Mouse (Mus musculus): Measurements from ENCODE around the gene Cabs1. TPM values are rescaled to one million over a fixed set of nuclear protein-coding genes. Genes with fewer than 3 reads are reported as not detected.

Cabs1 gene
- polyA plus RNA-seq, 1 experiment from 2014 or later = not detected

DNA sequence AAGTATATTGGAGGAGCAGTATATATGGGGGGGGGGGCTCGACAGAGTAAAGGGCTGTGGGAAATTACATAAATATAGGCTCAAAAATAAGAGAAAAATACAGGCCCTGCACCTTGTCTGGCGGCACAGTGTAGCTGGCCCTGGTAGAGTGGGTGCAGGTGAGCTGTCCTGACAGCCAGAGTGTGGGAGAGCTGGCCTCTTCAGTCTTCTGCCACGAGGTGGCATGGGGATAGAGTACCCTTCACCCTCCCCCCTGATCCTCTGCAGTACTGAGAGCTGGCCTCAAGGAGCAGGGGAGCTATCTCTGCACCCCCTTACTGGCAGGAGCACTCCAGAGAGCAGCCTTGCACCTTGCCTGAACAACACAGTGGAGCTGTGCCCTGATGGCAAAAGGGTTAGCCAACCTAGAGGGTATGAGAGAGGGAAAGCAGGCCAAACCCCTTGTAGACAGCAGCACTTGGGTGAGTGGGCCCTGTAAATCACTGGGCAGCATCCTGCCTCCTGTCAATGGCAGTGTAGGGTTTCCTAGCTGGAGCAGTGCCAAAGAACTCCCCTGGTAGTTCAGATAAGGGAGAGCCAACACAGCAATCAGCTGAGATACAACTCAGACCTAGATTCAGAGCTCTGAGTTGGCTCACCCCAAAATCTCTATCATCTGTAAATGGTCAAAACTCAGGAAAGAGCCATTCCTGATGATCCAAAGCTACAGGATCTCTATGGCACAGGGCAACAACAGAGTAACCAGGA lies 3.4 kb downstream of the Cabs1 start:
- TF ChIP-seq EP300 (IDR thresholded peaks at IDR 0.05) (no peak), CTCF (IDR thresholded peaks at IDR 0.05) (no peak)
- DNase-seq (ENCODE audit: low spot score) = no peak
- Histone ChIP-seq H3K4me1 (ENCODE audit: insufficient read depth, low read depth, low read length) (no peaks in the 10 kb centered on the region), H3K4me3 (ENCODE audit: low read depth, low read length) (no peak overlapping the region), H3K27me3 (replicated peaks; ENCODE audit: insufficient read depth, low read length) (no peaks in the 10 kb centered on the region), H3K36me3 (ENCODE audit: insufficient read depth, low read length) (no peaks in the 10 kb centered on the region), H3K9ac (replicated peaks; ENCODE audit: low read depth) (no peak overlapping the region), H3K27ac (ENCODE audit: low read length) (no peak overlapping the region), H3K4me2 (replicated peaks; ENCODE audit: low read depth, low read length) (no peak overlapping the region), H3K9me3 (ENCODE audit: low read length) (no peaks in the 10 kb centered on the region)
- no peak for ATAC-seq
- 32% methylated on average over 3 of the region's 3 CpGs for WGBS

DNA sequence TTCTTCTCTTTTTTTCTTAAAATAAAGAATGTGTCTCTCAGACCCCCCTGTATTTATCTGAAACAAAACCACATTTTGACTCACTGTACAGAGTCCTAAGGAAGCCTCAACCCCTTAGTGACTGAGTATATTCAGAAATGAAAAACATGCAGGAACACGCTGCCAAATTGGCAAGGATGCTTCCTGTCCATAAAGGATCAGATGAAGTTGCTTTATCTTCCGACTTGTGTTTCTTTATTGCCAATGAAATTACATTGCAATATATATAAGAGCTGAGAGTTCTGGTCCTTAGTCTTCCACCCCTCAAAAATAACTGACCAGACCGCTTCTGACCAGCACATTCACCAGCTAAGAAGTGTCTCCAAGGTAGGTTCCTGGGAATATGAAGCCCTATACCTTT lies 23.0 kb downstream of the Cabs1 start, which contains the start of gene Smr3a:
TSS of gene Smr3a (plus strand) at position 301 of the 400 bp plus-strand sequence.
- H3K4me1 ChIP-seq (ENCODE audit: insufficient read depth, low read depth, low read length) = no peaks in the 10 kb centered on the region
- no peak within 1 kb of the TSS for H3K9ac ChIP-seq (replicated peaks; ENCODE audit: low read depth)
- H3K4me3 ChIP-seq (ENCODE audit: low read depth, low read length) = no peak within 1 kb of the TSS
- WGBS = 77% methylated on average over 3 of the region's 3 CpGs
- no peak within 1 kb of the TSS for H3K27ac ChIP-seq (ENCODE audit: low read length)
- H3K27me3 ChIP-seq (replicated peaks; ENCODE audit: insufficient read depth, low read length) = no peaks in the 10 kb centered on the region
- DNase-seq (ENCODE audit: low spot score) (no peak), ATAC-seq (no peak)
- TF ChIP-seq EP300 (IDR thresholded peaks at IDR 0.05) (no peak), CTCF (IDR thresholded peaks at IDR 0.05) (no peak)
- no peaks in the 10 kb centered on the region for H3K9me3 ChIP-seq (ENCODE audit: low read length)
- no peak within 1 kb of the TSS for H3K4me2 ChIP-seq (replicated peaks; ENCODE audit: low read depth, low read length)
- H3K36me3 ChIP-seq (ENCODE audit: insufficient read depth, low read length) = no peaks in the 10 kb centered on the region

DNA sequence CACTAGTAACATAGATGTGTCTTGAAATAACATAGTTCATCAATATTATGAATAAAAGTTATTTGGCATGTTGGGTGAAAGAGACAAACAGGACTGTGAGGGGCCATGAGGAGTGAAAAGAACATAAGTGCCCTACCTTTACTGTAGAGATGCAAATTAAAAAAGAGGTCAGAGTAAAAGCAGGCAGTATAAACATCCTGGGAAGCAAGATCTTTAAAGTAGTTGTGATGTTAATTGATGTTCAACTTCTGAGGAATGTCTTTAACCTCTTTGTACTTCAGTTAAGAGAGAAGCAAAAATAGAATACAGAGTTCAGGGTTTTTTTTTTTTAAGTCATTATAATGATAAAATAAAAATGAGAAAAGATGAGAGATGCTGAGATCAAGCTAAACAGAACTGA lies 26.0 kb downstream of the Cabs1 start:
- H3K4me2 ChIP-seq (replicated peaks; ENCODE audit: low read depth, low read length) = no peak overlapping the region
- TF ChIP-seq CTCF (IDR thresholded peaks at IDR 0.05) = no peak
- no peak for TF ChIP-seq EP300 (IDR thresholded peaks at IDR 0.05)
- no peaks in the 10 kb centered on the region for H3K4me1 ChIP-seq (ENCODE audit: insufficient read depth, low read depth, low read length)
- no peak overlapping the region for H3K4me3 ChIP-seq (ENCODE audit: low read depth, low read length)
- no peaks in the 10 kb centered on the region for H3K36me3 ChIP-seq (ENCODE audit: insufficient read depth, low read length)
- no peaks in the 10 kb centered on the region for H3K27me3 ChIP-seq (replicated peaks; ENCODE audit: insufficient read depth, low read length)
- H3K9ac ChIP-seq (replicated peaks; ENCODE audit: low read depth) = no peak overlapping the region
- DNase-seq (ENCODE audit: low spot score) (no peak), ATAC-seq (no peak)
- no peaks in the 10 kb centered on the region for H3K9me3 ChIP-seq (ENCODE audit: low read length)
- no peak overlapping the region for H3K27ac ChIP-seq (ENCODE audit: low read length)

Other genes starting within 250 kb of the Cabs1 start
- 0.36 and 27.1 TPM in 2 replicates for gene Csn1s2a, start 204.9 kb upstream of the Cabs1 start, polyA plus RNA-seq (2015; fragmentation: Nextera tagmentation; extraction: Ambion mirVana)
- 1.2 TPM in 1 of 2 replicates, not detected in the other for gene Csn1s2b, start 171.4 kb upstream of the Cabs1 start, polyA plus RNA-seq (2015; fragmentation: Nextera tagmentation; extraction: Ambion mirVana)
- not detected in 2 replicates for gene Prr27, start 153.8 kb upstream of the Cabs1 start, polyA plus RNA-seq (2015; fragmentation: Nextera tagmentation; extraction: Ambion mirVana)
- gene Odam, start 94.4 kb upstream of the Cabs1 start, polyA plus RNA-seq (2015; fragmentation: Nextera tagmentation; extraction: Ambion mirVana) = not detected in 2 replicates
- gene Csn3, start 53.9 kb upstream of the Cabs1 start, polyA plus RNA-seq (2015; fragmentation: Nextera tagmentation; extraction: Ambion mirVana) = 0.12 and 13.8 TPM in 2 replicates
- not detected in 2 replicates for gene 2310003L06Rik, start 10.0 kb upstream of the Cabs1 start, polyA plus RNA-seq (2015; fragmentation: Nextera tagmentation; extraction: Ambion mirVana)
- gene Gm28434, start 9.9 kb upstream of the Cabs1 start, polyA plus RNA-seq (2015; fragmentation: Nextera tagmentation; extraction: Ambion mirVana) = not detected in 2 replicates
- gene Smr3a, start 23.1 kb downstream of the Cabs1 start, polyA plus RNA-seq (2015; fragmentation: Nextera tagmentation; extraction: Ambion mirVana) = not detected in 2 replicates
- not detected in 2 replicates for gene Smr2, start 107.1 kb downstream of the Cabs1 start, polyA plus RNA-seq (2015; fragmentation: Nextera tagmentation; extraction: Ambion mirVana)
- not detected in 2 replicates for gene Gm11116, start 132.1 kb downstream of the Cabs1 start, polyA plus RNA-seq (2015; fragmentation: Nextera tagmentation; extraction: Ambion mirVana)
- not detected in 2 replicates for gene Gm11115, start 174.7 kb downstream of the Cabs1 start, polyA plus RNA-seq (2015; fragmentation: Nextera tagmentation; extraction: Ambion mirVana)

Data from lung, postnatal 0 days (tissue).